Mouse (Mus musculus) naive thymus-derived CD4-positive, alpha-beta T cell, adult 2 months (primary cell): ENCODE results near the gene Spryd3.

Experiments used
- DNase-seq: peaks from one replicate; pipeline ENCODE4 v3.0.0-alpha.2; 2011; ENCODE audit warnings: low read depth

Gene Spryd3

GRCm38 (mm10) chr15:102070476-102071467 lies 65.3 kb downstream of the Spryd3 start:
- no peak for DNase-seq
